Mouse (Mus musculus): ENCODE data around the gene Spx. TPM values are rescaled to one million over a fixed set of nuclear protein-coding genes. Genes with fewer than 3 reads are reported as not detected.
A peak's percentile ranks its signal among the peaks of the same experiment; 100 is the strongest.

Gene Spx
- 1.6 and 2.6 TPM in 2 replicates for polyA plus RNA-seq (2011; ENCODE audit: insufficient read length, low read depth, missing spikeins)

DNA sequence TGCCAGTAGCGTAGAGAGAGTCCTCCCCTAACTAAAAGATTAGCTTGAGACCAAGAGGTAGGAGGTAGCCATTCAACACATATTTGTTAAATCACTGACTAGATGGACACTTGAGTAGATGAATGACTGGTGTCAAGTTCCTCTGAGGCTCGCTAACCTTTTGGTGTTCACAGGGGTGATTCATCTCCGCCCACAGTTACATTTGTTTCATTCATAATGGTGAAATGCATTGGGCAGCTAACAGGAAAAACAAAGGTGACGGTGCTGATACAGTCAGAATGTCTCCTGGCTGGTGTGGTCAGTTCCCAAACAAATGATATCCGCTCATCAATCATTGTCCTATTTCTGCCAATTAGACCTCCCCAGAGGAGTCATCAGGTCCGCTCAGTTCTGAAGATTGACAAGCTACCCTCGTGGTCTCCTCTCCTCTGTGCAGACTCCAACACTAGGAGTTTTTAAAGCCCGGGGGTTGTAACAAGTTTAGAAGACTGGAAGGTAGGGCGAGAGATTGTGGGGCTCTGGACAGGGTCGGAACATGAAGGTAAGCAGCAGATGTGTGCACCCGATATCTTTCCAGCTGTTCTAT lies at the start of gene Spx:
Spx (plus strand) TSS at position 536 of the 586 bp plus-strand sequence.
- TF ChIP-seq CTCF (IDR thresholded peaks at IDR 0.05; ENCODE audit: borderline replicate concordance, insufficient read depth, low read length): no peak
- TF ChIP-seq POLR2A (IDR thresholded peaks at IDR 0.05; ENCODE audit: low read depth, low read length): no peak
- H3K4me1 ChIP-seq (ENCODE audit: control insufficient read depth, insufficient read depth, low read length): no peaks in the 10 kb centered on the region
- no peak within 1 kb of the TSS for H3K4me3 ChIP-seq (ENCODE audit: insufficient read depth, low read length)
- H3K27ac ChIP-seq (ENCODE audit: insufficient read depth, low read length): no peak within 1 kb of the TSS

DNA sequence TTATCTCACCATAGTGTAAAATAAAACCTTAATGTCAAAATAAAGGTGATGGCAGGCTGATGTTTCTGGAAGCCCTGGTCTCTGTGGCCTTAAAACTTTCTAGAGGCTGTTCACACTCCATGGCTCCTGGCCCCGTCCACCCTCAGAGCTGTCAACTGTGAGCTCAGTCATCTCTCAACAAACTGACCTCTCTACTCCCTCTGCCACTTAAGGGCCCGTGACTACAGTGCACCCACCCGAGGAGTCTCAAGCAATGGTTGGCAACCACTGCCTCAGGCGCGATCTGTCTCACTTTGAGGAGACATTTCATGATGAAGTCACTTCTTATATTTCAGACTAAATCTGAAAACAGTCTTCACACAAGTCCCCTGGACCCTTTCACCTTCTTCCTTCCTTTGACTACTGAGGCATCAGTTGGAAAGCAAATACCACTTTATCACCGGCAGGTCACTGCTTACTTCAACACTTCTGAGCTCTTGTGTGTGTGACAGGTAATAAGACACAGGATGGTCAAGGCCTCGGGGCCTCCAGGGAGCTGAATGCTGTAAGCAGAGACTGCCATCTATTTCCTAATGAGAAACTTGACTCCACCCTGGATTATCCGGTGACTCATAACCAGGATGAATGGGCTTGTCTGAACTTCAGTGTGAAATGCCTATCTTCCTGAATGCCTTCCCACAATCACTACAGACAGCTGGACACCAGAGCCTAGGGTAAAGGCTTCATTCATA lies 47.3 kb upstream of the Spx start:
- Histone ChIP-seq H3K4me3 (ENCODE audit: insufficient read depth, low read length) (no peak overlapping the region), H3K27ac (ENCODE audit: insufficient read depth, low read length) (peak overlapping the region; percentile 55), H3K4me1 (ENCODE audit: control insufficient read depth, insufficient read depth, low read length) (peaks cover 16% of the 10 kb centered on the region)
- no peak for TF ChIP-seq POLR2A (IDR thresholded peaks at IDR 0.05; ENCODE audit: low read depth, low read length)
- no peak for TF ChIP-seq CTCF (IDR thresholded peaks at IDR 0.05; ENCODE audit: borderline replicate concordance, insufficient read depth, low read length)

DNA sequence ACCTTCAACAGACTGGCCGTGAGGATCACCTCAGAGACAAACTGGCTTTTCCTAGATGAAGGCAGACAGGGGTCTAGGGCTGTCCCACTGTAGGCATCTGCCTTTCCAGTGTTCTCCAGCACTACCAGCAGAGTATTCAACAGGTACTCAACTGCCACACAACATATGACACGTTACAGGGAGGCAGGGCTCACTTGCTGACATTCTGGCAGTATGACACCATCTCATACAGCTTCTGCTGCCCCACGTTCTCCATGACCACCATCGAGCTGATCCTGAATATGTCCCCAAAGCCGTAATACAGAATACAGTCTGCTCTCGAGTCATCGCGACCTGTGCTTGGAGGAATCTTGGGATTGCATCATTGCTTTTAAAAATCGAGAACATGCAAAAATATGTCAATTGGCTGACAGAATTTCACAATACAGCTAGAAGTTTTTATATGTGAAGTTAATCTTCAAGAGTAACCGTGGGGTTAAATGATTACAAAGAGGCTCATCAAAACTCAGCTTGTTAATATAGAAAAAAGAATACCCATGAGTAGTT lies 46.7 kb upstream of the Spx start:
- peaks cover 16% of the 10 kb centered on the region for H3K4me1 ChIP-seq (ENCODE audit: control insufficient read depth, insufficient read depth, low read length)
- no peak overlapping the region for H3K4me3 ChIP-seq (ENCODE audit: insufficient read depth, low read length)
- peak overlapping the region; percentile 34 for H3K27ac ChIP-seq (ENCODE audit: insufficient read depth, low read length)
- TF ChIP-seq POLR2A (IDR thresholded peaks at IDR 0.05; ENCODE audit: low read depth, low read length) (no peak), CTCF (IDR thresholded peaks at IDR 0.05; ENCODE audit: borderline replicate concordance, insufficient read depth, low read length) (no peak)

DNA sequence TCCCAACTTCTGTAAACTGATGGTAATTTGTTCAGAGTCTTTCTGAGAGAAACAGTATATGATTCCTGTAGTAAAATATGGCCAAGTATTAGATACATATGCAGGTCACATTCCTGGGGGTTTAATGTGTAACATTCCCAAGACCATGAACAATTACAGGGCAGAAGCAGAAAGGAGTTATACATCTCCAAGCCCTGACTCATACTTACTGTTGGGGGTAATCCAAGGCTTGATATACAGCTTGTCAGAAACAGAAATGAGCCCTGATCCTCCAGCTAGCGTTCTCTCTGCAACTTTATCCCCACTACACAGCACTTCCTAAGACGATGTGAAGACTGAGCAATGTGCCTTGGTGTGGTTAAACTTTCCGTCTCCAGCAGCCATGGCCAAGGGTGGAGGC lies 45.7 kb upstream of the Spx start:
- Histone ChIP-seq H3K27ac (ENCODE audit: insufficient read depth, low read length) (peak overlapping the region; percentile 96), H3K4me1 (ENCODE audit: control insufficient read depth, insufficient read depth, low read length) (peaks cover 16% of the 10 kb centered on the region), H3K4me3 (ENCODE audit: insufficient read depth, low read length) (no peak overlapping the region)
- TF ChIP-seq CTCF (IDR thresholded peaks at IDR 0.05; ENCODE audit: borderline replicate concordance, insufficient read depth, low read length): no peak
- TF ChIP-seq POLR2A (IDR thresholded peaks at IDR 0.05; ENCODE audit: low read depth, low read length): no peak; the same call in 1 of the 2 replicates

DNA sequence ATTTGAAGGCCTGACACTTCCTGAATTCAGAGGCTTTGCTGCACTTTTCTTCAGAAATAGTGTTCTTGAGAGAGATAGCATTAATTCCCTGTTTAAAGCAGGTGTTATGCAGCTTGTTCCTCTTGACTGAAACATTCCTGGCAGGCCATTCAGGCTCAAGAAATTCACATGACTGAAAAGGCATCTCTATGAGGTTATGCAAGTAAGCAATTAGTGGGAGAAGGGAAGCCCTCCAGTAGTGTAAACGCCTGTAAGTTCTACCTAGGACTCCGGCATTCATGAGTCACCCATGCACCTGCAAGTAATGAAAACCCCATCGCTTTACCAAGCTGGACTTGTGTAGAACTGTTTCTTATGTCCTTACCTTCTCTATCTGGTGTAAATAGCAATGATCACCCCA lies 43.7 kb upstream of the Spx start:
- Histone ChIP-seq H3K4me3 (ENCODE audit: insufficient read depth, low read length) (no peak overlapping the region), H3K4me1 (ENCODE audit: control insufficient read depth, insufficient read depth, low read length) (peaks cover 16% of the 10 kb centered on the region), H3K27ac (ENCODE audit: insufficient read depth, low read length) (no peak overlapping the region)
- TF ChIP-seq CTCF (IDR thresholded peaks at IDR 0.05; ENCODE audit: borderline replicate concordance, insufficient read depth, low read length): no peak
- no peak for TF ChIP-seq POLR2A (IDR thresholded peaks at IDR 0.05; ENCODE audit: low read depth, low read length)

DNA sequence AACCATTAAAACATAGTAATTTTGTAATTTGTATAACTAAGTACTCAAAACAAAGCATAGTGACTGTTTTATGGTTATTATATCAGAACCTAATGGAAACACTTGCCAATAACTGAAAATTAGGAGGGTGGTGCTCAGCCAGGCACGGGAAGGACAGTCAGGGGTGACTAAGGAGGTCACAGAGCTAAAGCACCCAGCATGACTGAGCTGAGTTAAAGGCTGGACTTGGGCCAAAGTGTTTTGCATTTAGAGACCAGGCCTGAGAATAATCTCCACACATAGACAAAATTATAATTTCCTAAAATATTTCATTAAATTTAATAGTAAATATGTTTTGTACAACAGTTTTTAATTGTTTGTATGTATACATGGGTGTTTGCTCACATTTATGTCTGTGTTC lies 36.2 kb upstream of the Spx start:
- Histone ChIP-seq H3K4me3 (ENCODE audit: insufficient read depth, low read length) (no peak overlapping the region), H3K27ac (ENCODE audit: insufficient read depth, low read length) (no peak overlapping the region), H3K4me1 (ENCODE audit: control insufficient read depth, insufficient read depth, low read length) (no peaks in the 10 kb centered on the region)
- TF ChIP-seq POLR2A (IDR thresholded peaks at IDR 0.05; ENCODE audit: low read depth, low read length) (no peak), CTCF (IDR thresholded peaks at IDR 0.05; ENCODE audit: borderline replicate concordance, insufficient read depth, low read length) (no peak)

DNA sequence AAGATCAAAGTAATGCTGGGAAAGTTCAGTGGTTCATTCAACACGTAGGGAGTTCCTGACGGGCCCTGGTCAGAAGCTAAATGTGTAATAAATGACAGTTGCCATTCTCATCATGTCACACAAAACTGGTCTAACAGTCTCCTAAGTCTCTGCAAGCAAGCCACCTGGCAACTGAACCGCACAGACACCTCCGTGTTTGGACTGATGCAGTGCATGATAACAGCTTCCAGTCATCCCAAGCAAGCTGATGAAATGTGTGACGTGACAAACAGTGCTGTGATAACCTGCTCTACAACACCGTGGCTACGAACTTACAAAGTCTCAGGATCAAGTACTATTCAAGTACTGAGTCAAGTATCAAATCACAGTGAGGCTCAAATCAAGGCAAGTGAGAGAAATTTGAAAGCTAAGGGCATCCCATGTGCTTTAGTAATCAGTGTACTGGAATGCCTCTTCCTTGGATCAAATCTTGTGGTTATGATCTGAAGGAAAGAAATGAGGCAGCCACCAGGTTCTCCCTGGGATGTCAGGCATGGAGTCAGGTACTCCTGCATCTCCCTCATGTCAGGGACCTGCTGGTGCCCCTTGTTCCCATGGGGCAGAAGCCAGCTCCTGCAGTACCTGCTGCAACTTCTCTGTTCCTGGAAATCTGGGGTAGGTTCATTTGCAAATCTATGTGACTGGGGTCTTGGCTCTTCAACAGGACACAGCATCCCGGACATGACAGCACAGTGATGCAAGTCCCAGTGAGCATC lies 34.5 kb upstream of the Spx start:
- H3K4me3 ChIP-seq (ENCODE audit: insufficient read depth, low read length): no peak overlapping the region
- H3K27ac ChIP-seq (ENCODE audit: insufficient read depth, low read length): no peak overlapping the region
- no peaks in the 10 kb centered on the region for H3K4me1 ChIP-seq (ENCODE audit: control insufficient read depth, insufficient read depth, low read length)
- TF ChIP-seq CTCF (IDR thresholded peaks at IDR 0.05; ENCODE audit: borderline replicate concordance, insufficient read depth, low read length): no peak
- TF ChIP-seq POLR2A (IDR thresholded peaks at IDR 0.05; ENCODE audit: low read depth, low read length): no peak

DNA sequence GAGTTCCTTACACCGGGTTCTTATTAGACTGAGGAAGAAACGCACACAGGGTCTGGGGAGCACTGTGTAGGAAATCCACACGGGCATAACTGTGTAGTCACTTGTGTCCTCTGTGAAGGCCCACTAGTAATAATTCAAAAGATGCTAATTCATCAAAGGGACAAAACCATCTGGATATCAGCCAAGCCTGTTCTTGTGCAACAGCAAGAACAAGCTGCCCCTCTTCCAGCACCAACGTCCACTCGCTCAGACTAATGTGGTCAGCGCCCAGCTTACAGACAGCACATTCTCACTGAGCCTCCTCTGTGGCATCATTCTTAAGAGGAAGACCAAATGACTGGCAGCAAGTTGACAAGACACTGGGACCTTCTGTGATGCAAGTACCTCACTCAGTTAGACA lies 33.3 kb upstream of the Spx start:
- Histone ChIP-seq H3K4me3 (ENCODE audit: insufficient read depth, low read length) (no peak overlapping the region), H3K4me1 (ENCODE audit: control insufficient read depth, insufficient read depth, low read length) (no peaks in the 10 kb centered on the region), H3K27ac (ENCODE audit: insufficient read depth, low read length) (no peak overlapping the region)
- TF ChIP-seq CTCF (IDR thresholded peaks at IDR 0.05; ENCODE audit: borderline replicate concordance, insufficient read depth, low read length) (no peak), POLR2A (IDR thresholded peaks at IDR 0.05; ENCODE audit: low read depth, low read length) (no peak)

DNA sequence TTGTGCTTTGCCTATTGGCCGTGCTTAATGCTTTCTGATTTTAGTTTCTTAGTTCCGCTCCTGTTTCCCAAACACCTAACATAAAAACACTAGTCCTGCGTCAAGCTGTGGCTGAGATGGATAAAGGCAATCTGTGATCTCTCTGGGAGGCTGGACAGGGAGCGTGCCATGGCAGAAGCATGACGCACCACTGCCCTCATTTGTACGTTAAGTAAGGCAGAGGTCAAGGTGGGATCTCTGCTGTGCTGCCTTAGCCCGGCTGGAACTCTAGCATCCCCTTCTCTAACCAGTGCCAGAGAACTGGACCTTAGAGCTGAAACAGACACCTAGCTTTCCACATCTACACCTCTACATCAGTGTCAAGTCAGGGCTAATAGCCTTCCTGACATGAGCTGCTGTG lies 31.6 kb upstream of the Spx start:
- Histone ChIP-seq H3K27ac (ENCODE audit: insufficient read depth, low read length) (no peak overlapping the region), H3K4me3 (ENCODE audit: insufficient read depth, low read length) (no peak overlapping the region), H3K4me1 (ENCODE audit: control insufficient read depth, insufficient read depth, low read length) (no peaks in the 10 kb centered on the region)
- TF ChIP-seq POLR2A (IDR thresholded peaks at IDR 0.05; ENCODE audit: low read depth, low read length) (no peak), CTCF (IDR thresholded peaks at IDR 0.05; ENCODE audit: borderline replicate concordance, insufficient read depth, low read length) (no peak)

All from embryonic fibroblast, embryonic 13.5 days (primary cell).